8 mouse cellular contexts compared by ENCODE assay signal in the genomic region with DNA sequence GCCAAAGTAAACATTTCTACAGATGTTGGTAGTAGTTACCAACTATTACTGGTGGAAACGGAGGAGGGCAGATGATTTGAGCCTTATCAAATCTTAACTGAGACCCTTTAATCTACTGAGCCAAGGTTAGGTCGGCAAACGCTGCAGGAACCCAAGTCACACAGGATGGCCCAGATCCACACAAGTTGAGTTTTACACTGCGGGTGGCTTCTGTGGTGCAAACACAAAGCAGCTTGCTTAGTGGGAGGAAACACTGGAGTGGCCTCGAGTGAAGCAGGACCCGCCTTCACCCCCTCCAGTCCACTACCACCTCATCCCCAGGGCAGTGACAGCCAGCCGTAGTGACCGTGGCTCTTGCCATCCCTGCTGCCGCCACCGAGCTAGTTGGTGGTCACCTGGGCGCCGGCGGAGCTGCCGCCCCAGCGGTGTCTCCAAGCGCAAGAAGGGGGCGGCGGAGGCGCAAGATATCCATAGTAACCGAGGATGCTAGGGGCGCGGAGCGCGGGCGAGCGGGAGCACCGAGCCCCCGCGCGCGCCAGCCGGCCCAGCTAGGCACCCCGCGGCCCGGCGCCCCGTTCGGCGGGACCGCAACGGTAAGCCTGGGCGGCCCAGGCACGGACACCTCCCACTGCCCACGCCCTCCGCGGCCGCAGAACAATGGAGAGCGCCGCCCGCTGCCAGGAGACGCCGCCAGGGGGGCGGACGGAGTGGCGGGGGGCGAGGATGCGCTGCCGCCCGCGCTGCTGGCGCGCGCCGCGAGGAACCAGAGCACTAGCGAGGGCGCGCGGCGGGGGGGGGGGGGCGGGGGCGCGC.
A peak's percentile ranks its signal among the peaks of the same experiment; 100 is the strongest.
DNase-seq lines count a peak whose midpoint lies in the region; ATAC-seq and TF ChIP-seq lines count a peak whose summit lies in the region.

No protein-coding gene starts in this region.

- peak overlapping the region; percentile 80 for H3K4me3 ChIP-seq in testis, adult 2 months (ENCODE audit: control insufficient read depth, low read depth, low read length)
- H3K4me3 ChIP-seq in embryonic facial prominence, embryonic 15.5 days (replicated peaks) = peak overlapping the region; percentile 52
- peak overlapping the region; percentile 47 for H3K4me3 ChIP-seq in intestine, embryonic 14.5 days (ENCODE audit: low read depth, low read length)
- H3K4me3 ChIP-seq in liver, embryonic 14.5 days (ENCODE audit: insufficient read depth in 1 of 2, low read depth in 2 of 2, low read length in 2 of 2) = no peak overlapping the region; a peak in 1 of 4 replicates

- no peak for TF ChIP-seq CTCF in testis, adult 2 months (IDR thresholded peaks at IDR 0.05; ENCODE audit: control insufficient read depth, insufficient read depth, insufficient replicate concordance, low read depth, low read length)
- TF ChIP-seq CTCF in liver, embryonic 14.5 days (IDR thresholded peaks at IDR 0.05; ENCODE audit: low read depth) = no peak

- ATAC-seq in embryonic facial prominence, embryonic 15.5 days (ENCODE audit: insufficient number of reproducible peaks, low FRiP score, low TSS enrichment, low read depth) = peak; percentile 65; the same call in 1 of the 2 replicates
- ATAC-seq in intestine, embryonic 14.5 days (replicated peaks; ENCODE audit: low FRiP score, low TSS enrichment, low read depth) = peak; percentile 55; the same call in 1 of the 2 replicates
- no peak for ATAC-seq in liver, embryonic 14.5 days (ENCODE audit: insufficient read depth)

- TF ChIP-seq EP300 in liver, embryonic 14.5 days (IDR thresholded peaks at IDR 0.05; ENCODE audit: low read depth) = no peak

- H3K4me2 ChIP-seq in embryonic facial prominence, embryonic 15.5 days (replicated peaks) = peak overlapping the region; percentile 90
- H3K4me2 ChIP-seq in intestine, embryonic 14.5 days (ENCODE audit: low read length) = peak overlapping the region; percentile 86
- H3K4me2 ChIP-seq in liver, embryonic 14.5 days (ENCODE audit: low read depth) = peak overlapping the region; percentile 29

- no peak overlapping the region for H3K27ac ChIP-seq in testis, adult 2 months (ENCODE audit: control insufficient read depth, insufficient read depth, low read depth, low read length)
- no peak overlapping the region for H3K27ac ChIP-seq in embryonic facial prominence, embryonic 15.5 days (replicated peaks)
- H3K27ac ChIP-seq in intestine, embryonic 14.5 days (ENCODE audit: low read depth) = no peak overlapping the region
- no peak overlapping the region for H3K27ac ChIP-seq in liver, embryonic 14.5 days

- H3K36me3 ChIP-seq in testis, adult 2 months (ENCODE audit: control insufficient read depth, insufficient read depth, low read length) = no peaks in the 10 kb centered on the region
- no peaks in the 10 kb centered on the region for H3K36me3 ChIP-seq in embryonic facial prominence, embryonic 15.5 days
- no peaks in the 10 kb centered on the region for H3K36me3 ChIP-seq in intestine, embryonic 14.5 days (ENCODE audit: control insufficient read depth, insufficient read depth, low read length)
- no peaks in the 10 kb centered on the region for H3K36me3 ChIP-seq in liver, embryonic 14.5 days (replicated peaks; ENCODE audit: control insufficient read depth, insufficient read depth, low read depth)

- H3K9ac ChIP-seq in embryonic facial prominence, embryonic 15.5 days = no peak overlapping the region
- H3K9ac ChIP-seq in intestine, embryonic 14.5 days (ENCODE audit: low read length) = no peak overlapping the region
- no peak overlapping the region for H3K9ac ChIP-seq in liver, embryonic 14.5 days (replicated peaks)

- no peak for DNase-seq in testis, postnatal 10 days (ENCODE audit: low spot score)
- DNase-seq in intestine, embryonic 14.5 days (ENCODE audit: low spot score) = no peak
- DNase-seq in liver, embryonic 14.5 days (ENCODE audit: low read depth in 3 of 3, low spot score in 3 of 3) = no peak
- DNase-seq in right cerebral cortex, postnatal 4 days = peak; percentile 72
- no peak for DNase-seq in adrenal gland, adult (ENCODE audit: inconsistent age in 2 of 2, low spot score in 1 of 2)
- no peak for DNase-seq in urinary bladder, postnatal 36 days (ENCODE audit: low spot score in 2 of 2)

- TF ChIP-seq POLR2A in testis, adult 2 months (IDR thresholded peaks at IDR 0.05; ENCODE audit: control insufficient read depth, low read depth, low read length) = no peak

- under 1% methylated on average over 57 of the region's 73 CpGs for WGBS in embryonic facial prominence, embryonic 15.5 days
- under 1% methylated on average over 48 of the region's 73 CpGs for WGBS in intestine, embryonic 14.5 days
- WGBS in liver, embryonic 14.5 days (ENCODE audit: insufficient replicate concordance) = 2% methylated on average over 58 of the region's 73 CpGs

- peaks cover 8% of the 10 kb centered on the region for H3K4me1 ChIP-seq in testis, adult 2 months (ENCODE audit: control insufficient read depth, insufficient read depth, low read length)
- H3K4me1 ChIP-seq in embryonic facial prominence, embryonic 15.5 days = peaks cover 10% of the 10 kb centered on the region; the same call in 1 of the 2 replicates
- H3K4me1 ChIP-seq in intestine, embryonic 14.5 days (replicated peaks; ENCODE audit: control insufficient read depth, insufficient read depth, low read length) = no peaks in the 10 kb centered on the region
- no peaks in the 10 kb centered on the region for H3K4me1 ChIP-seq in liver, embryonic 14.5 days (replicated peaks; ENCODE audit: control insufficient read depth in 2 of 2, insufficient read depth in 2 of 2, low read length in 1 of 2)

- H3K9me3 ChIP-seq in embryonic facial prominence, embryonic 15.5 days (replicated peaks) = no peaks in the 10 kb centered on the region
- H3K9me3 ChIP-seq in intestine, embryonic 14.5 days (ENCODE audit: control insufficient read depth, low read length) = no peaks in the 10 kb centered on the region
- H3K9me3 ChIP-seq in liver, embryonic 14.5 days (ENCODE audit: control insufficient read depth, low read length) = no peaks in the 10 kb centered on the region

- no peaks in the 10 kb centered on the region for H3K27me3 ChIP-seq in testis, adult 2 months (ENCODE audit: control insufficient read depth, insufficient read depth, low read length)
- peaks cover 63% of the 10 kb centered on the region for H3K27me3 ChIP-seq in embryonic facial prominence, embryonic 15.5 days
- peaks cover 74% of the 10 kb centered on the region for H3K27me3 ChIP-seq in intestine, embryonic 14.5 days (replicated peaks; ENCODE audit: control insufficient read depth, insufficient read depth, low read length)
- H3K27me3 ChIP-seq in liver, embryonic 14.5 days (ENCODE audit: control insufficient read depth, insufficient read depth, low read length) = peaks cover 45% of the 10 kb centered on the region

Comparison
In these comparisons a context has a peak if more than half of its experiments do, and no peak if none do; other contexts are left out.
1. H3K4me3 ChIP-seq: peak in testis, adult 2 months (single experiment), embryonic facial prominence, embryonic 15.5 days (single experiment) and intestine, embryonic 14.5 days (single experiment); none in liver, embryonic 14.5 days (0 of 2).
2. H3K4me2 ChIP-seq: peak in every context shown above with its lines; median percentile 90 in embryonic facial prominence, embryonic 15.5 days; 86 in intestine, embryonic 14.5 days; 29 in liver, embryonic 14.5 days.